34 mouse cellular contexts compared by ENCODE assay signal in genomic region chr5:12378900-12379299, GRCm38 (mm10). TPM values are rescaled to one million over a fixed set of nuclear protein-coding genes. Genes with fewer than 3 reads are reported as not detected.
DNase-seq lines count a peak whose midpoint lies in the region; ATAC-seq and TF ChIP-seq lines count a peak whose summit lies in the region.
"Had no signal": no experiment of that assay in that cellular context is flagged by ENCODE, and none has a peak within 500 bp of the region (broad histone marks: within the 10 kb centered on the region; RNA-seq: fewer than 3 reads in every experiment).

No protein-coding gene starts in this region.

- no peaks in the 10 kb centered on the region for H3K79me3 ChIP-seq in C2C12 (ENCODE audit: low read depth)

- H3ac ChIP-seq in C2C12 (ENCODE audit: control insufficient read depth, insufficient read length, low read depth): no peak overlapping the region

- H3K4me1 ChIP-seq in kidney, postnatal 0 days (replicated peaks; ENCODE audit: insufficient read depth, low read length): peaks cover 4% of the 10 kb centered on the region; the same call in 1 of the 2 replicates
- H3K4me1 ChIP-seq in kidney, adult 2 months (ENCODE audit: control insufficient read depth, insufficient read depth, low read length): no peaks in the 10 kb centered on the region
- H3K4me1 ChIP-seq: heart, embryonic 13.5 days; limb, embryonic 13.5 days; stomach, embryonic 15.5 days had no signal

- peak; percentile 11 for DNase-seq in kidney, postnatal 0 days (ENCODE audit: low spot score)
- DNase-seq in kidney, adult 2 months: no peak
- DNase-seq in 3T3-L1 (ENCODE audit: low read depth, low spot score) (peak; percentile 8), ZHBTc4 (ENCODE audit: low read depth, low spot score) (peak; percentile 6)
- no peak for DNase-seq in gastrocnemius, adult 8-10 months (ENCODE audit: low spot score in 2 of 2)
- DNase-seq in spleen, adult 12 weeks (ENCODE audit: low spot score): no peak
- DNase-seq: adrenal gland, adult 8-10 months; cerebellum, adult 11 months; cerebellum, adult 9-11 months; embryo, embryonic 11 days; gastrocnemius, postnatal 25 days; heart, adult 11 months; heart, postnatal 10 days; kidney, adult 18-20 months; kidney, postnatal 4 days; lung, postnatal 4 days; retina, postnatal 1 day; right cerebral cortex, postnatal 14 days; thymus, adult 18-20 months; thymus, postnatal 25 days had no signal

- no peak for ATAC-seq in kidney, postnatal 0 days (replicated peaks; ENCODE audit: low FRiP score, low read depth)

- no peaks in the 10 kb centered on the region for H3K79me2 ChIP-seq in C2C12 (ENCODE audit: control insufficient read depth, insufficient read depth)

- no peak for TF ChIP-seq POLR2A in kidney, adult 2 months (IDR thresholded peaks at IDR 0.05; ENCODE audit: low read depth, low read length)

- H3K27me3 ChIP-seq in kidney, postnatal 0 days (ENCODE audit: insufficient read depth, low read length): no peaks in the 10 kb centered on the region
- H3K27me3 ChIP-seq in kidney, adult 2 months (replicated peaks; ENCODE audit: control insufficient read depth, insufficient read depth, low read length): no peaks in the 10 kb centered on the region
- no peaks in the 10 kb centered on the region for H3K27me3 ChIP-seq in C2C12 (ENCODE audit: control insufficient read depth, insufficient read depth, insufficient read length)
- H3K27me3 ChIP-seq: embryonic facial prominence, embryonic 13.5 days; heart, embryonic 13.5 days; limb, embryonic 13.5 days; stomach, embryonic 15.5 days had no signal

- no peak overlapping the region for H3K27ac ChIP-seq in kidney, postnatal 0 days
- H3K27ac ChIP-seq in kidney, adult 2 months (ENCODE audit: insufficient read depth, low read depth, low read length): no peak overlapping the region
- H3K27ac ChIP-seq: embryonic facial prominence, embryonic 13.5 days; forebrain, embryonic 12.5 days; heart, embryonic 13.5 days; hindbrain, embryonic 15.5 days; limb, embryonic 13.5 days; midbrain, embryonic 12.5 days; neural tube, embryonic 15.5 days; stomach, embryonic 15.5 days had no signal

- H3K36me3 ChIP-seq in kidney, postnatal 0 days (ENCODE audit: insufficient read depth, low read length): no peaks in the 10 kb centered on the region
- H3K36me3 ChIP-seq in kidney, adult 2 months (ENCODE audit: control insufficient read depth, insufficient read depth, low read length): no peaks in the 10 kb centered on the region
- H3K36me3 ChIP-seq in C2C12 (ENCODE audit: control insufficient read depth, insufficient read depth): no peaks in the 10 kb centered on the region
- H3K36me3 ChIP-seq: embryonic facial prominence, embryonic 13.5 days; forebrain, embryonic 12.5 days; G1E; heart, embryonic 13.5 days; hindbrain, embryonic 15.5 days; limb, embryonic 13.5 days; midbrain, embryonic 12.5 days; neural tube, embryonic 15.5 days; stomach, embryonic 15.5 days had no signal

- H3K4me2 ChIP-seq in kidney, postnatal 0 days (ENCODE audit: low read length): no peak overlapping the region
- H3K4me2 ChIP-seq: embryonic facial prominence, embryonic 13.5 days; forebrain, embryonic 12.5 days; heart, embryonic 13.5 days; hindbrain, embryonic 15.5 days; limb, embryonic 13.5 days; liver, embryonic 11.5 days; midbrain, embryonic 12.5 days; neural tube, embryonic 15.5 days; stomach, embryonic 15.5 days had no signal

- no peak overlapping the region for H3K4me3 ChIP-seq in kidney, postnatal 0 days (replicated peaks; ENCODE audit: low read depth, low read length)
- H3K4me3 ChIP-seq in kidney, adult 2 months (ENCODE audit: insufficient read depth, low read depth, low read length): no peak overlapping the region
- no peak overlapping the region for H3K4me3 ChIP-seq in C2C12 (ENCODE audit: insufficient read depth, poor library complexity, severe bottlenecking)
- H3K4me3 ChIP-seq: embryonic facial prominence, embryonic 13.5 days; erythroblast, embryonic 14.5 days; forebrain, embryonic 12.5 days; heart, embryonic 13.5 days; hindbrain, embryonic 15.5 days; limb, embryonic 13.5 days; megakaryocyte, embryonic 14.5 days; midbrain, embryonic 12.5 days; neural tube, embryonic 15.5 days; stomach, embryonic 15.5 days had no signal

- H3K9ac ChIP-seq in kidney, postnatal 0 days (ENCODE audit: low read depth, low read length): no peak overlapping the region
- H3K9ac ChIP-seq: embryonic facial prominence, embryonic 13.5 days; forebrain, embryonic 12.5 days; heart, embryonic 13.5 days; hindbrain, embryonic 15.5 days; limb, embryonic 13.5 days; midbrain, embryonic 12.5 days; neural tube, embryonic 15.5 days; stomach, embryonic 15.5 days had no signal

- WGBS in kidney, postnatal 0 days: 38% methylated on average over 5 of the region's 5 CpGs
- 34% methylated on average over 5 of the region's 5 CpGs for WGBS in kidney, adult 2 months

- H3K9me3 ChIP-seq in kidney, postnatal 0 days (replicated peaks; ENCODE audit: low read length): no peaks in the 10 kb centered on the region
- H3K9me3 ChIP-seq: embryonic facial prominence, embryonic 13.5 days; forebrain, embryonic 12.5 days; G1E; heart, embryonic 13.5 days; hindbrain, embryonic 15.5 days; limb, embryonic 13.5 days; megakaryocyte, embryonic 14.5 days; midbrain, embryonic 12.5 days; neural tube, embryonic 15.5 days; stomach, embryonic 15.5 days had no signal

- TF ChIP-seq CTCF in kidney, postnatal 0 days (IDR thresholded peaks at IDR 0.05; ENCODE audit: low read depth): peak; percentile 23; the same call in 1 of the 2 replicates
- TF ChIP-seq CTCF in kidney, adult 2 months (conservative IDR thresholded peaks at IDR 0.05; ENCODE audit: insufficient read depth, insufficient read length, low read depth, low read length): no peak
- TF ChIP-seq CTCF in C2C12 (IDR thresholded peaks at IDR 0.05; ENCODE audit: control insufficient read depth, insufficient read depth, insufficient read length): no peak

TF ChIP-seq in C2C12, 6 proteins besides CTCF, POLR2A, EP300 and RAD21:
- TF ChIP-seq MYOD1 (IDR thresholded peaks at IDR 0.05; ENCODE audit: control insufficient read depth, insufficient read length, low read depth) (peak; percentile 64), FOSL1 (IDR thresholded peaks at IDR 0.05; ENCODE audit: insufficient read depth, low read length, poor library complexity, severe bottlenecking) (no peak)
TF ChIP-seq in C2C12: peak in this region for 1.

RNA-seq across cellular contexts. Expression of gene Sema3d, which starts 4.3 kb away (rescaled TPM):
- polyA plus RNA-seq in kidney, postnatal 0 days (2015; fragmentation: Nextera tagmentation; extraction: Ambion mirVana): 11.1 TPM in 2 replicates
- 1.5 and 2.0 TPM in 2 replicates for polyA plus RNA-seq in kidney, adult 2 months (2012; rRNA removed)
- polyA plus RNA-seq in C2C12 (2012; fragmentation: generic; extraction: Trizol): 2.3 TPM
- 1 to 10 TPM in 1 of 4 experiments, under 1 TPM in 3; 0.27 to 1.1 (median 0.48) TPM for total RNA-seq in gastrocnemius, adult 8-10 months (2022)
- total RNA-seq: monocyte, adult 5-6 weeks had no signal
- polyA plus RNA-seq: erythroblast, embryonic 14.5 days; G1E had no signal

Comparison
In these comparisons a context has a peak if more than half of its experiments do, and no peak if none do; other contexts are left out.
1. DNase-seq: peak in kidney, postnatal 0 days (single experiment), 3T3-L1 (single experiment) and ZHBTc4 (single experiment); none in kidney, adult 2 months (single experiment), gastrocnemius, adult 8-10 months (0 of 2) and spleen, adult 12 weeks (single experiment).